In the genomic region with DNA sequence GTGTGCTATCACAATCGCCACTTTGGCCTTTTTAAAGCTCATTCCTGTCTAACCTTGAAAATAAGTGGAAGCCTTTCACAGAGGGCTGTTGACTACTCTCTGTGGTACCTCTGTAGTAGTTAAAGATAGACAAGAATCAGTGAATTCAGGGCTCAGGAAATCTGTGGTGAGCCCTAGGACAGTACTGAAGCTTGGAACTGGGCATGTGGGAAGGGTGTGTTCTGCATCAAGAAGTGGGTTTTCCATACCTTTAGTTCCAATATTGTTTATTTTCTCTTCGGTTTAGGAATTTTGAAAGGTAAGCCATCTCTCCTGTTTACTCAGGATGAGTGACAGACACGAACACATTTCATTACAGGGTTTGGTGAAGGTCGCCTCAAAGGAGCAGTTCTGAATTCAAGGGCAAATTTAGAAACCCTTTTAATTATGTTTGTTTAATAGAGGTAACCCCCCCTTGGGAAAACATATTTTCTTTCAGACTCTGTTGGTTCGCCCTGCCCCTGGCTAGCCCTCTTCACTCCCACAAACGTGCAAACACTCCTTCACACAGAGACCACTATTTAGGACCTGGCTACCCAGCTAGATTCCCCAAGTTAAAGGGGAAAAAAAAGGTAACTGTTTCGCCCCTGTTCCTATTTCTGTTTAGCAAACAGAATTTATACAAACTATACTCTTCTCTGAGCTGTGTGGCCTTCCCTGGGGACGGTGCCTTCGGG, we compare ENCODE assay signal across 14 mouse cellular contexts. TPM values are rescaled to one million over a fixed set of nuclear protein-coding genes. Genes with fewer than 3 reads are reported as not detected.
A peak's percentile ranks its signal among the peaks of the same experiment; 100 is the strongest.
DNase-seq lines count a peak whose midpoint lies in the region; ATAC-seq and TF ChIP-seq lines count a peak whose summit lies in the region.
"Had no signal": no experiment of that assay in that cellular context is flagged by ENCODE, and none has a peak within 500 bp of the region (broad histone marks: within the 10 kb centered on the region; RNA-seq: fewer than 3 reads in every experiment).

No protein-coding gene starts in this region.

- H3K4me2 ChIP-seq in heart, embryonic 15.5 days: no peak overlapping the region
- no peak overlapping the region for H3K4me2 ChIP-seq in midbrain, postnatal 0 days (ENCODE audit: low read depth, low read length, poor library complexity, severe bottlenecking)
- H3K4me2 ChIP-seq in forebrain, embryonic 12.5 days: no peak overlapping the region
- no peak overlapping the region for H3K4me2 ChIP-seq in midbrain, embryonic 15.5 days

- WGBS in heart, embryonic 15.5 days: 67% methylated on average over 9 of the region's 9 CpGs
- 67% methylated on average over 9 of the region's 9 CpGs for WGBS in midbrain, embryonic 10.5 days
- 70% methylated on average over 9 of the region's 9 CpGs for WGBS in midbrain, postnatal 0 days
- WGBS in forebrain, embryonic 12.5 days: 49% methylated on average over 9 of the region's 9 CpGs
- 61% methylated on average over 9 of the region's 9 CpGs for WGBS in midbrain, embryonic 15.5 days

- peaks cover 48% of the 10 kb centered on the region for H3K4me1 ChIP-seq in heart, embryonic 15.5 days (replicated peaks)
- peaks cover 66% of the 10 kb centered on the region for H3K4me1 ChIP-seq in midbrain, embryonic 10.5 days
- H3K4me1 ChIP-seq in midbrain, postnatal 0 days (ENCODE audit: insufficient read depth, low read length): no peaks in the 10 kb centered on the region
- peaks cover 52% of the 10 kb centered on the region for H3K4me1 ChIP-seq in forebrain, embryonic 12.5 days
- peaks cover 14% of the 10 kb centered on the region for H3K4me1 ChIP-seq in midbrain, embryonic 15.5 days

- no peak for DNase-seq in heart, adult 18-20 months
- DNase-seq in midbrain, embryonic 10.5 days (ENCODE audit: low spot score): no peak
- DNase-seq in midbrain, postnatal 0 days (ENCODE audit: low spot score): no peak
- DNase-seq in embryo, embryonic 10 days (ENCODE audit: low spot score): no peak
- DNase-seq in adrenal gland, postnatal 14 days: no peak
- DNase-seq: adrenal gland, adult 8-10 months; kidney, postnatal 25 days had no signal

- no peak overlapping the region for H3K4me3 ChIP-seq in heart, embryonic 15.5 days
- H3K4me3 ChIP-seq in midbrain, embryonic 10.5 days: no peak overlapping the region
- no peak overlapping the region for H3K4me3 ChIP-seq in midbrain, postnatal 0 days (ENCODE audit: low read depth, low read length)
- H3K4me3 ChIP-seq in forebrain, embryonic 12.5 days (replicated peaks): no peak overlapping the region
- no peak overlapping the region for H3K4me3 ChIP-seq in midbrain, embryonic 15.5 days
- H3K4me3 ChIP-seq: left cerebral cortex, adult 2 months had no signal

- TF ChIP-seq CTCF in midbrain, postnatal 0 days (IDR thresholded peaks at IDR 0.05): no peak

- no peak for ATAC-seq in heart, embryonic 15.5 days (replicated peaks; ENCODE audit: insufficient number of reproducible peaks, insufficient read depth, low FRiP score, low read depth)
- ATAC-seq in midbrain, postnatal 0 days (ENCODE audit: low FRiP score): no peak
- ATAC-seq in forebrain, embryonic 12.5 days (ENCODE audit: low FRiP score): no peak
- no peak for ATAC-seq in midbrain, embryonic 15.5 days (replicated peaks)
- ATAC-seq: CD4-positive, CD25-positive, alpha-beta regulatory T cell, adult 4 months had no signal

- no peaks in the 10 kb centered on the region for H3K9me3 ChIP-seq in heart, embryonic 15.5 days (replicated peaks)
- H3K9me3 ChIP-seq in midbrain, embryonic 10.5 days (replicated peaks): no peaks in the 10 kb centered on the region
- H3K9me3 ChIP-seq in midbrain, postnatal 0 days (ENCODE audit: low read length): no peaks in the 10 kb centered on the region
- H3K9me3 ChIP-seq in forebrain, embryonic 12.5 days: no peaks in the 10 kb centered on the region
- no peaks in the 10 kb centered on the region for H3K9me3 ChIP-seq in midbrain, embryonic 15.5 days

- peak overlapping the region; percentile 35 for H3K27ac ChIP-seq in heart, embryonic 15.5 days
- peak overlapping the region; percentile 88 for H3K27ac ChIP-seq in midbrain, embryonic 10.5 days (replicated peaks)
- H3K27ac ChIP-seq in midbrain, postnatal 0 days (ENCODE audit: low read depth, low read length): no peak overlapping the region
- peak overlapping the region; percentile 83 for H3K27ac ChIP-seq in forebrain, embryonic 12.5 days
- H3K27ac ChIP-seq in midbrain, embryonic 15.5 days: 0 out of 2 replicates have a peak overlapping the region, but pooled peaks have one; percentile 12
- H3K27ac ChIP-seq: left cerebral cortex, adult 2 months; liver, embryonic 14.5 days had no signal

- peaks cover 2% of the 10 kb centered on the region; the same call in 1 of the 2 replicates for H3K36me3 ChIP-seq in heart, embryonic 15.5 days
- peaks cover 9% of the 10 kb centered on the region for H3K36me3 ChIP-seq in midbrain, embryonic 10.5 days
- no peaks in the 10 kb centered on the region for H3K36me3 ChIP-seq in midbrain, postnatal 0 days (ENCODE audit: insufficient read depth, low read length)
- no peaks in the 10 kb centered on the region; the same call in 1 of the 2 replicates for H3K36me3 ChIP-seq in forebrain, embryonic 12.5 days (replicated peaks)
- no peaks in the 10 kb centered on the region for H3K36me3 ChIP-seq in midbrain, embryonic 15.5 days (replicated peaks)

- no peaks in the 10 kb centered on the region for H3K27me3 ChIP-seq in heart, embryonic 15.5 days
- H3K27me3 ChIP-seq in midbrain, embryonic 10.5 days (ENCODE audit: low read depth, poor library complexity, severe bottlenecking): no peaks in the 10 kb centered on the region
- no peaks in the 10 kb centered on the region for H3K27me3 ChIP-seq in midbrain, postnatal 0 days (ENCODE audit: insufficient read depth, low read length)
- no peaks in the 10 kb centered on the region for H3K27me3 ChIP-seq in forebrain, embryonic 12.5 days
- H3K27me3 ChIP-seq in midbrain, embryonic 15.5 days (replicated peaks): no peaks in the 10 kb centered on the region

- H3K9ac ChIP-seq in heart, embryonic 15.5 days: no peak overlapping the region
- H3K9ac ChIP-seq in midbrain, postnatal 0 days (replicated peaks; ENCODE audit: low read length, poor library complexity, severe bottlenecking): no peak overlapping the region
- no peak overlapping the region for H3K9ac ChIP-seq in forebrain, embryonic 12.5 days
- H3K9ac ChIP-seq in midbrain, embryonic 15.5 days: no peak overlapping the region
- H3K9ac ChIP-seq: liver, embryonic 14.5 days had no signal

RNA-seq across cellular contexts. Expression of gene Plagl1, which starts 46.8 kb away (rescaled TPM):
- polyA plus RNA-seq in heart, embryonic 15.5 days (2015; fragmentation: Nextera tagmentation; extraction: Ambion mirVana): 165 and 200 TPM in 2 replicates
- 1 to 10 TPM; 6.2 to 9.4 TPM for total RNA-seq in heart, adult 18-20 months (2021)
- polyA plus RNA-seq in midbrain, embryonic 10.5 days (2016; fragmentation: Nextera tagmentation; extraction: Ambion mirVana): 65.6 and 82.0 TPM in 2 replicates
- 39.0 and 122 TPM in 2 replicates for total RNA-seq in midbrain, postnatal 0 days (2014; rRNA removed)
- polyA plus RNA-seq in midbrain, postnatal 0 days (2015; fragmentation: Nextera tagmentation; extraction: Ambion mirVana): 16.1 and 20.1 TPM in 2 replicates
- 93.2 and 102 TPM in 2 replicates for polyA plus RNA-seq in forebrain, embryonic 12.5 days (2016; fragmentation: Nextera tagmentation; extraction: Ambion mirVana)
- 34.7 and 36.2 TPM in 2 replicates for polyA plus RNA-seq in midbrain, embryonic 15.5 days (2015; fragmentation: Nextera tagmentation; extraction: Ambion mirVana)
- total RNA-seq in adrenal gland, postnatal 14 days (2021): 13.0 and 15.7 TPM in 2 replicates
- total RNA-seq: megakaryocyte-erythroid progenitor cell, adult 5-6 weeks had no signal
